ENCODE assay signal across 9 mouse cellular contexts in genomic region chr2:152225536-152225935, GRCm38 (mm10). TPM values are rescaled to one million over a fixed set of nuclear protein-coding genes. Genes with fewer than 3 reads are reported as not detected.
DNase-seq lines count a peak whose midpoint lies in the region; ATAC-seq and TF ChIP-seq lines count a peak whose summit lies in the region.
"Had no signal": no experiment of that assay in that cellular context is flagged by ENCODE, and none has a peak within 500 bp of the region (broad histone marks: within the 10 kb centered on the region; RNA-seq: fewer than 3 reads in every experiment).

No protein-coding gene starts in this region.

- 75% methylated on average over 7 of the region's 7 CpGs for WGBS in heart, embryonic 10.5 days
- WGBS in neural tube, embryonic 11.5 days: 80% methylated on average over 7 of the region's 7 CpGs
- 80% methylated on average over 7 of the region's 7 CpGs for WGBS in limb, embryonic 14.5 days
- 68% methylated on average over 7 of the region's 7 CpGs for WGBS in stomach, postnatal 0 days

- TF ChIP-seq POLR2A in limb, embryonic 14.5 days (IDR thresholded peaks at IDR 0.05; ENCODE audit: borderline replicate concordance, extremely low read depth, insufficient read depth, insufficient read length): no peak

- H3K36me3 ChIP-seq in heart, embryonic 10.5 days: peaks cover 10% of the 10 kb centered on the region
- no peaks in the 10 kb centered on the region for H3K36me3 ChIP-seq in neural tube, embryonic 11.5 days (ENCODE audit: control insufficient read depth, insufficient read depth, low read length)
- H3K36me3 ChIP-seq in limb, embryonic 14.5 days (ENCODE audit: control insufficient read depth, insufficient read depth, low read length): 0 out of 2 replicates have a peak, but pooled peaks cover 3% of the 10 kb centered on the region
- H3K36me3 ChIP-seq in stomach, postnatal 0 days (ENCODE audit: control insufficient read depth, insufficient read depth, low read length): no peaks in the 10 kb centered on the region

- H3K4me1 ChIP-seq in heart, embryonic 10.5 days: peaks cover 20% of the 10 kb centered on the region
- H3K4me1 ChIP-seq in neural tube, embryonic 11.5 days (ENCODE audit: control insufficient read depth, insufficient read depth, low read length): peaks cover 5% of the 10 kb centered on the region; the same call in 1 of the 2 replicates
- H3K4me1 ChIP-seq in limb, embryonic 14.5 days (ENCODE audit: control insufficient read depth, insufficient read depth, low read length): peaks cover 15% of the 10 kb centered on the region
- H3K4me1 ChIP-seq in stomach, postnatal 0 days (replicated peaks; ENCODE audit: control insufficient read depth, insufficient read depth): no peaks in the 10 kb centered on the region

- H3K4me2 ChIP-seq in neural tube, embryonic 11.5 days (ENCODE audit: low read depth): no peak overlapping the region
- H3K4me2 ChIP-seq in limb, embryonic 14.5 days (replicated peaks; ENCODE audit: low read depth, low read length, severe bottlenecking): peak overlapping the region; percentile 47; the same call in 1 of the 2 replicates
- no peak overlapping the region for H3K4me2 ChIP-seq in stomach, postnatal 0 days (replicated peaks; ENCODE audit: low read depth)

- H3K9me3 ChIP-seq in heart, embryonic 10.5 days: no peaks in the 10 kb centered on the region
- H3K9me3 ChIP-seq in neural tube, embryonic 11.5 days (ENCODE audit: control insufficient read depth, low read length): no peaks in the 10 kb centered on the region
- H3K9me3 ChIP-seq in limb, embryonic 14.5 days (ENCODE audit: control insufficient read depth, low read length): no peaks in the 10 kb centered on the region
- H3K9me3 ChIP-seq in stomach, postnatal 0 days (ENCODE audit: control insufficient read depth, low read length): no peaks in the 10 kb centered on the region

- peak overlapping the region; percentile 100 for H3K27ac ChIP-seq in heart, embryonic 10.5 days
- 0 out of 2 replicates have a peak overlapping the region, but pooled peaks have one; percentile 8 for H3K27ac ChIP-seq in neural tube, embryonic 11.5 days (ENCODE audit: low read depth, low read length)
- H3K27ac ChIP-seq in limb, embryonic 14.5 days (replicated peaks; ENCODE audit: low read depth, low read length): no peak overlapping the region
- no peak overlapping the region for H3K27ac ChIP-seq in stomach, postnatal 0 days (replicated peaks)

- no peak overlapping the region for H3K9ac ChIP-seq in neural tube, embryonic 11.5 days (ENCODE audit: low read length)
- H3K9ac ChIP-seq in limb, embryonic 14.5 days (ENCODE audit: low read depth, low read length, severe bottlenecking): 0 out of 2 replicates have a peak overlapping the region, but pooled peaks have one; percentile 96
- H3K9ac ChIP-seq in stomach, postnatal 0 days (ENCODE audit: low read length): peak overlapping the region; percentile 93; the same call in 1 of the 2 replicates

- H3K27me3 ChIP-seq in heart, embryonic 10.5 days (ENCODE audit: insufficient read depth, poor library complexity, severe bottlenecking): no peaks in the 10 kb centered on the region
- no peaks in the 10 kb centered on the region for H3K27me3 ChIP-seq in neural tube, embryonic 11.5 days (ENCODE audit: control insufficient read depth, insufficient read depth, low read length)
- no peaks in the 10 kb centered on the region for H3K27me3 ChIP-seq in limb, embryonic 14.5 days (ENCODE audit: control insufficient read depth, insufficient read depth, low read length)
- no peaks in the 10 kb centered on the region for H3K27me3 ChIP-seq in stomach, postnatal 0 days (ENCODE audit: control insufficient read depth, insufficient read depth, low read length)

- DNase-seq in heart, embryonic 10.5 days (ENCODE audit: low spot score): no peak
- DNase-seq in heart, adult 8-10 months (ENCODE audit: low spot score): no peak
- no peak for DNase-seq in neural tube, embryonic 11.5 days (ENCODE audit: low spot score)
- no peak for DNase-seq in neural tube, embryonic 10.5 days (ENCODE audit: extremely low spot score, low spot score)
- no peak for DNase-seq in limb, embryonic 14.5 days (ENCODE audit: low spot score)
- no peak for DNase-seq in stomach, postnatal 0 days (ENCODE audit: low spot score)
- DNase-seq in adrenal gland, postnatal 4 days (ENCODE audit: low spot score in 2 of 2): no peak
- no peak for DNase-seq in kidney, postnatal 4 days
- DNase-seq: spleen, adult 18-20 months had no signal

- TF ChIP-seq EP300 in stomach, postnatal 0 days (optimal IDR thresholded peaks at IDR 0.05): no peak

- no peak for ATAC-seq in neural tube, embryonic 11.5 days (ENCODE audit: insufficient read depth, low FRiP score, low TSS enrichment)
- no peak for ATAC-seq in limb, embryonic 14.5 days (ENCODE audit: low FRiP score, low read depth)
- ATAC-seq in stomach, postnatal 0 days (ENCODE audit: low FRiP score, low TSS enrichment): no peak

- TF ChIP-seq CTCF in stomach, postnatal 0 days (IDR thresholded peaks at IDR 0.05; ENCODE audit: low read depth): no peak

- H3K4me3 ChIP-seq in heart, embryonic 10.5 days: peak overlapping the region; percentile 94
- no peak overlapping the region for H3K4me3 ChIP-seq in neural tube, embryonic 11.5 days (ENCODE audit: low read depth, low read length)
- H3K4me3 ChIP-seq in limb, embryonic 14.5 days (replicated peaks; ENCODE audit: low read length): no peak overlapping the region
- no peak overlapping the region for H3K4me3 ChIP-seq in stomach, postnatal 0 days (ENCODE audit: low read depth, low read length)

RNA-seq across cellular contexts. Expression of gene Csnk2a1, which starts 1.1 kb away (rescaled TPM):
- 64.0 and 67.0 TPM in 2 replicates for polyA plus RNA-seq in heart, embryonic 10.5 days (2016; fragmentation: Nextera tagmentation; extraction: Ambion mirVana)
- 100 to 1,000 TPM in 2 of 4 experiments, 10 to 100 TPM in 2; 92.9 to 115 (median 101) TPM for total RNA-seq in heart, adult 8-10 months (2022)
- 62.8 and 68.4 TPM in 2 replicates for polyA plus RNA-seq in neural tube, embryonic 11.5 days (2014; fragmentation: Nextera tagmentation; extraction: Ambion mirVana)
- 69.6 and 71.6 TPM in 2 replicates for polyA plus RNA-seq in limb, embryonic 14.5 days (2012; rRNA removed)
- 92.2 and 95.8 TPM in 2 replicates for polyA plus RNA-seq in limb, embryonic 14.5 days (2014; fragmentation: Nextera tagmentation; extraction: Ambion mirVana)
- 54.1 and 60.7 TPM in 2 replicates for polyA plus RNA-seq in stomach, postnatal 0 days (2015; fragmentation: Nextera tagmentation; extraction: Ambion mirVana)
- total RNA-seq in adrenal gland, postnatal 4 days (2021): 100 to 1,000 TPM; 103 to 106 TPM

Comparison
In these comparisons a context has a peak if more than half of its experiments do, and no peak if none do; other contexts are left out.
1. H3K27ac ChIP-seq: peak in heart, embryonic 10.5 days (single experiment) and neural tube, embryonic 11.5 days (single experiment); none in limb, embryonic 14.5 days (single experiment) and stomach, postnatal 0 days (single experiment).